Mouse (Mus musculus) splenic B cell, adult 2 months (primary cell): ENCODE measurements around the gene Notch3.
A peak's percentile ranks its signal among the peaks of the same experiment; 100 is the strongest.

Experiments used
- DNase-seq: peaks from one replicate; pipeline ENCODE4 v3.0.0-alpha.2; 2011; ENCODE audit warnings: low read depth, low spot score
- H3K27me3 ChIP-seq: 2 replicates; pipeline ENCODE4 v1.6.1; 2012; ENCODE audit warnings: mild to moderate bottlenecking, low read length, moderate library complexity, mixed read lengths; ENCODE audit not compliant: control insufficient read depth, poor library complexity, insufficient read depth, severe bottlenecking
- H3K36me3 ChIP-seq: 2 replicates; pipeline ENCODE4 v1.6.1; 2012; ENCODE audit warnings: mild to moderate bottlenecking, low read length, moderate library complexity, mixed read lengths; ENCODE audit not compliant: control insufficient read depth, poor library complexity, insufficient read depth, severe bottlenecking

Gene Notch3

GRCm38 (mm10) chr17:32183017-32183416, 16.4 kb upstream of the Notch3 start:
- DNase-seq, result no peak
- no peaks in the 10 kb centered on the region for H3K27me3 ChIP-seq
- H3K36me3 ChIP-seq, result no peaks in the 10 kb centered on the region

GRCm38 (mm10) chr17:32179621-32180491, 13.2 kb upstream of the Notch3 start:
- no peaks in the 10 kb centered on the region for H3K27me3 ChIP-seq
- DNase-seq, result no peak
- H3K36me3 ChIP-seq, result no peaks in the 10 kb centered on the region

GRCm38 (mm10) chr17:32176919-32177318, 10.3 kb upstream of the Notch3 start:
- H3K27me3 ChIP-seq, result no peaks in the 10 kb centered on the region
- no peaks in the 10 kb centered on the region for H3K36me3 ChIP-seq
- DNase-seq, result no peak

DNA sequence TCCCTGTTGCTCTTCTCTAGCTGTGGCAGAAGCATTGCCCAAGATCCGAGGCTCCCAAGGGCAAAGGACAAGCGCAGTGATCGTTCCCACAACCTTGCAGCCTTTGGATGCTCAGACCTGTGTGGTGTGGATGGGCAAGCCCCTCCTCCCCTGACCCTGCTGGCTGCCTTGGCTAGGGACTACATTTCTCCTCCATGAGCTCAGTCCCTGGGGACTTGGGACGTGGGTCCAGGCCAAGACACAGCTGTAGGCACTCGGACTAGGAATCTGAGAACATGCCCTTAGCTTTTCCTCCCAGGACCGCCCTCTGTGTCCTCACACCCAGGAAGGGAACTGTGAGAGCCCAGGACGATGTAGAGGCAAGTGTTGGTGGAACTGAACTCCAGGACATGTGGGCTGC, 6.5 kb upstream of the Notch3 start:
- Histone ChIP-seq H3K27me3 (no peaks in the 10 kb centered on the region), H3K36me3 (no peaks in the 10 kb centered on the region)
- DNase-seq, result no peak

DNA sequence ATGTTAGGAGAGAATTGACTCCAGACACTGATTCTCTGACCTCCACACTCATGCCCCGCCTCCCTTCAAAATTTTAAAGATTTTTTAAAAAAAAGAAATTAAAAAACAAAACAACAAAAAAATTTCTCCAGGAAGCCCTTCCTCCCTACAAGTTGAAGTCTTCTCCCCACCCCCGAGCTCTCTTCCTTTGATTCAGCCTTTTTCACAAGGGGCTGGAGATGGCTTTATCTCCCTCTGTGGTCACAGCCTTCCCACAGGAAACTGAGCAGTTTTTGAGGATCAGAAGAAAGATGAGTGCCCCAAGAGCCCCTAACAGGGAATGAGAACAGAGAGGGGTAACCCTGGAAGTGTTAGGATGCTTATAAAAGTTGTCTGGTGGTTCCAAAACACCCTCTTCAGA, 5.8 kb upstream of the Notch3 start:
- no peaks in the 10 kb centered on the region; the same call in 1 of the 2 replicates for H3K27me3 ChIP-seq
- H3K36me3 ChIP-seq, result no peaks in the 10 kb centered on the region
- DNase-seq, result no peak

DNA sequence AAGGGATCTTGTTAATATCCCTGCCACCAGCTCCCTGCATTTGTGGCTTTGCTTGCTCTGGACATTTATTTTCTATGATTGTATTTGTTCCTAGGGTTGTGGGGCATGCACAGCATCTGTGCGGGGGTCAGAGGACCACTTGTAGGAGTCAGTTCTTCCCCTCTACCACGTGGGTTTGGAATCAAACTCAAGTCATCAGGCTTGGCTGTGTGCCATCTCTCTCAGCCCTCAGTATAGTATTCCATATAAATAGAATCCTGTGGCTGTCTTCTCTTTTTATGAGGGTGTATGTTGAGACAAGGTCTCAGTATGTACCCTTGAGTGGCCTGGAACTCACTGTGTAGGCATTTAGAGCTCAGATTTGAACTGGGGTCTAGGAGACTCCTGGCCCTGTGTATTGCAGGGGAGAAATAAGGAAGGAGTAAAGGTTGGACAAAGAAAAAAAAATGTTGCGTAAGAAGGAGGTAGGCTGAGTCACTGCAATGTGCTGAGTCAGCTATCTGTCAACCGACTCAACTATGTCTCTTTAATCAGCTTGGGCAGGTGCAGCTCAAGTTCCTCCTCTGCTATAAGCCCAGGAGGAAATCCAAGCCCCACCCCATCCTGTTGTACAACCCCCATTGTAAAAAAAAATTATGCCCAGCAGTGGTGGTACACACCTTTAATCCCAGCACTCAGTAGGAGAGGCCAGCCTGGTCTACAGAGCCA, 3.0 kb upstream of the Notch3 start:
- no peak for DNase-seq
- Histone ChIP-seq H3K36me3 (no peaks in the 10 kb centered on the region), H3K27me3 (peaks cover 6% of the 10 kb centered on the region)

GRCm38 (mm10) chr17:32165803-32166595, 653 bp downstream of the Notch3 start:
- Histone ChIP-seq H3K36me3 (no peaks in the 10 kb centered on the region), H3K27me3 (peaks cover 8% of the 10 kb centered on the region)
- peak; percentile 39 for DNase-seq

GRCm38 (mm10) chr17:32165266-32165802, 1.3 kb downstream of the Notch3 start:
- Histone ChIP-seq H3K27me3 (peaks cover 8% of the 10 kb centered on the region), H3K36me3 (no peaks in the 10 kb centered on the region)
- DNase-seq, result peak; percentile 18

GRCm38 (mm10) chr17:32164780-32165179, 1.9 kb downstream of the Notch3 start:
- Histone ChIP-seq H3K36me3 (no peaks in the 10 kb centered on the region), H3K27me3 (peaks cover 8% of the 10 kb centered on the region)
- no peak for DNase-seq

DNA sequence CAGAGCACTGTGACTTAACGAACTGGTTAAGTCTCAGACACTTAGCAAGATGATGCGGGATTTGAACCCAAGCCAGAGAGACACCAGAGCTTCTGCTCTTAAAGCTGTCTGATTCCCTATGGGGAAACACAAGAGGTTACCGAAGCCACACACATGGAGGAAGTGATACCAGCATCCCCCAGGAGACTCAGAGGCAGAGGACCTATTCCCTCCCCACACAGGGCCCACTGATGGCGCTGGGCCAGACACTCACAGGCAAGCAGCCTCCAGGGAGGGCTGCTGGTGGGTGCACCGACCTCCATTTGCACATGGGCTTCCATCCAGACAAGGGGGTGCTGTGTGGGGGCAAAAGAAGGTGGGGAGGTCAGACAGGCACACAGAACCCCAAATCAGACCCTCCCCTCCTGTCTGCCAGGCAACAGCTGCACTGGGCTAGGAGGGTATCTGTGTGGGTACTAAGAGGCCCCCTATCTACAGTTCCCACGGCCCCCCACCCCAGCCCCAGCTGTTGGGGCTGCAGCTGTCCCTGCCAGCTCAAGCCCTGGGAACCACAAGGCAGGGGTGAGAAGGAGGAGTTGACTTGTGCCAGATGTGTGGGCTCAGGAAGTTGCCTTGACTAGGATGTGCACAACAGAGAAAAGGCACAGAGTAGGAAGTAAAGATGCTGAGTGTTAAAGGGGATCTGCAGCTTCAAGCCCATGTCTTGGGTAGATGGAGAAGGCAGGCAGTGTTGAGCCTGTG, 2.6 kb downstream of the Notch3 start:
- peak; percentile 85 for DNase-seq
- Histone ChIP-seq H3K36me3 (no peaks in the 10 kb centered on the region), H3K27me3 (peaks cover 8% of the 10 kb centered on the region)

DNA sequence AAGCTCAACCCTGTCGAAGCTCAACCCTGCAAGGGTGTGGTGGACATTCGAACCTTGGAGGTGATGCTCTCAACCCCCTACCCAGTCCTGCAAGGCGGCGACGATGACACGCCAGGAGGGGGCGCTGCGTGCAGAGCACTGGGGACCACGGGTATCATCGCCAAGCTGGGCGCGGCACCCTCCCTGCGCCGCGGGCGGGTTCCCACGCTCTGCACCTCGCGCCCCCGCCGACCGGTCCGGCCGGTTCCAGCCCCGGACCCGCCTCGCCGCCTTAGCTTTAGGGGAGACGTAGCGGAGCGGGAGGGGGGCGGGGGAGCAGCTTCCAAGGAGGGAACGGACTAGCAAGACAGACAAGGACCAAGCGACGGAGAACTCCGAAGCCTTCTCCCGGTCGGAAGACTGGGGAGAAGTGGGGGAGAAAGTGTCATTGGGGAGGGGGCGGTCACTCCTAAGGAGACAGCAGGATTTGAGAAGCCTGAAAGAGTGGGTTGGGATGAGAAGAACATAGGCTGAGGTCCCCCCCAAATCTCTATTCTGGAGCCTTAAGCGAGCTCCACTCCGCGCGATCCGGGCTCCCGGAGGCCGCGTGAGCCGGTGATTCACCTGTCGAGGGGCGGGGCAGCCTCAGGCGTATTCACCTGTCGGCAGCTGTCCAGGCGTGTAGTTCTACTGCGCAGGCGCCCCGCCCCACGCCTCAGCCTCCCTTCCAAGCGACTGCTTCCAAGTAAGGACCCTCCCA, 4.4 kb downstream of the Notch3 start:
- Histone ChIP-seq H3K27me3 (peaks cover 8% of the 10 kb centered on the region), H3K36me3 (no peaks in the 10 kb centered on the region)
- DNase-seq, result peak; percentile 56

- DNase-seq, result no peak
- H3K27me3 ChIP-seq, result peaks cover 4% of the 10 kb centered on the region; the same call in 1 of the 2 replicates
- H3K36me3 ChIP-seq, result no peaks in the 10 kb centered on the region
These were observed 5.8 kb downstream of the Notch3 start for GRCm38 (mm10) chr17:32160882-32161281.

- Histone ChIP-seq H3K36me3 (no peaks in the 10 kb centered on the region), H3K27me3 (peaks cover 2% of the 10 kb centered on the region; the same call in 1 of the 2 replicates)
- DNase-seq, result no peak
These were observed 7.8 kb downstream of the Notch3 start for GRCm38 (mm10) chr17:32158841-32159240.
